Mouse (Mus musculus): ENCODE data around the gene Ntrk3. TPM values are rescaled to one million over a fixed set of nuclear protein-coding genes. Genes with fewer than 3 reads are reported as not detected.

The Ntrk3 gene
- polyA plus RNA-seq, 1 experiment from 2014 or later = 21.1 TPM

GRCm38 (mm10) chr7:78569255-78569618, 168.6 kb downstream of the Ntrk3 start:
- Histone ChIP-seq H3K27me3 (no peaks in the 10 kb centered on the region), H3K36me3 (no peaks in the 10 kb centered on the region), H3K4me2 (peak overlapping the region; percentile 47), H3K27ac (no peak overlapping the region; the same call in 1 of the 2 replicates), H3K9me3 (no peaks in the 10 kb centered on the region), H3K4me3 (peak overlapping the region; percentile 16), H3K4me1 (replicated peaks) (peaks cover 44% of the 10 kb centered on the region), H3K9ac (peak overlapping the region; percentile 61; the same call in 1 of the 2 replicates)
- ATAC-seq (ENCODE audit: low FRiP score) = peak; percentile 52; the same call in 1 of the 2 replicates
- WGBS = 4% methylated on average over 5 of the region's 5 CpGs

- ATAC-seq (ENCODE audit: low FRiP score) = peak; percentile 69
- Histone ChIP-seq H3K4me3 (peak overlapping the region; percentile 16), H3K9me3 (no peaks in the 10 kb centered on the region), H3K27ac (no peak overlapping the region), H3K36me3 (no peaks in the 10 kb centered on the region), H3K4me2 (peak overlapping the region; percentile 47), H3K27me3 (no peaks in the 10 kb centered on the region), H3K4me1 (replicated peaks) (peaks cover 38% of the 10 kb centered on the region), H3K9ac (peak overlapping the region; percentile 61; the same call in 1 of the 2 replicates)
- WGBS = 18% methylated on average over 16 of the region's 16 CpGs
Observed at GRCm38 (mm10) chr7:78568411-78569254, 169.2 kb downstream of the Ntrk3 start.

GRCm38 (mm10) chr7:78566617-78567016, 171.2 kb downstream of the Ntrk3 start:
- no peak overlapping the region for H3K4me2 ChIP-seq
- WGBS = 43% methylated on average over 3 of the region's 3 CpGs
- H3K36me3 ChIP-seq = no peaks in the 10 kb centered on the region; the same call in 1 of the 2 replicates
- ATAC-seq (ENCODE audit: low FRiP score) = no peak
- H3K27ac ChIP-seq = no peak overlapping the region
- peaks cover 26% of the 10 kb centered on the region for H3K4me1 ChIP-seq (replicated peaks)
- H3K9ac ChIP-seq = no peak overlapping the region
- H3K27me3 ChIP-seq = no peaks in the 10 kb centered on the region
- H3K4me3 ChIP-seq = no peak overlapping the region
- H3K9me3 ChIP-seq = no peaks in the 10 kb centered on the region

- Histone ChIP-seq H3K4me1 (replicated peaks) (peaks cover 20% of the 10 kb centered on the region), H3K9me3 (no peaks in the 10 kb centered on the region), H3K4me3 (no peak overlapping the region), H3K9ac (no peak overlapping the region), H3K4me2 (no peak overlapping the region), H3K36me3 (no peaks in the 10 kb centered on the region; the same call in 1 of the 2 replicates), H3K27me3 (no peaks in the 10 kb centered on the region), H3K27ac (no peak overlapping the region)
- ATAC-seq (ENCODE audit: low FRiP score) = no peak
- WGBS = 95% methylated on average over 3 of the region's 3 CpGs
Observed at GRCm38 (mm10) chr7:78565386-78565785, 172.4 kb downstream of the Ntrk3 start.

GRCm38 (mm10) chr7:78558503-78558902, 179.3 kb downstream of the Ntrk3 start:
- H3K36me3 ChIP-seq = peaks cover 4% of the 10 kb centered on the region; the same call in 1 of the 2 replicates
- H3K27me3 ChIP-seq = no peaks in the 10 kb centered on the region
- ATAC-seq (ENCODE audit: low FRiP score) = no peak
- no peaks in the 10 kb centered on the region for H3K9me3 ChIP-seq
- H3K9ac ChIP-seq = no peak overlapping the region
- 93% methylated on average over 5 of the region's 5 CpGs for WGBS
- no peak overlapping the region for H3K27ac ChIP-seq
- no peak overlapping the region for H3K4me3 ChIP-seq
- H3K4me2 ChIP-seq = no peak overlapping the region
- peaks cover 9% of the 10 kb centered on the region; the same call in 1 of the 2 replicates for H3K4me1 ChIP-seq (replicated peaks)

- Histone ChIP-seq H3K27me3 (no peaks in the 10 kb centered on the region), H3K9ac (no peak overlapping the region), H3K4me3 (no peak overlapping the region), H3K36me3 (0 out of 2 replicates have a peak, but pooled peaks cover 4% of the 10 kb centered on the region), H3K4me1 (replicated peaks) (peaks cover 9% of the 10 kb centered on the region; the same call in 1 of the 2 replicates), H3K9me3 (no peaks in the 10 kb centered on the region), H3K27ac (no peak overlapping the region), H3K4me2 (no peak overlapping the region)
- ATAC-seq (ENCODE audit: low FRiP score) = no peak
- WGBS = 69% methylated on average over 5 of the region's 5 CpGs
Observed at GRCm38 (mm10) chr7:78555532-78555931, 182.3 kb downstream of the Ntrk3 start.

GRCm38 (mm10) chr7:78549461-78549860, 188.4 kb downstream of the Ntrk3 start:
- Histone ChIP-seq H3K9ac (no peak overlapping the region), H3K9me3 (0 out of 2 replicates have a peak, but pooled peaks cover 2% of the 10 kb centered on the region), H3K27ac (no peak overlapping the region), H3K4me3 (no peak overlapping the region), H3K4me1 (replicated peaks) (peaks cover 22% of the 10 kb centered on the region), H3K4me2 (no peak overlapping the region), H3K27me3 (no peaks in the 10 kb centered on the region), H3K36me3 (no peaks in the 10 kb centered on the region)
- ATAC-seq (ENCODE audit: low FRiP score) = no peak
- WGBS = 97% methylated on average over 8 of the region's 8 CpGs

- Histone ChIP-seq H3K9ac (no peak overlapping the region), H3K4me1 (replicated peaks) (peaks cover 22% of the 10 kb centered on the region), H3K4me3 (no peak overlapping the region), H3K9me3 (0 out of 2 replicates have a peak, but pooled peaks cover 2% of the 10 kb centered on the region), H3K27ac (no peak overlapping the region), H3K27me3 (no peaks in the 10 kb centered on the region), H3K36me3 (no peaks in the 10 kb centered on the region), H3K4me2 (no peak overlapping the region)
- WGBS = 93% methylated on average over 5 of the region's 5 CpGs
- no peak for ATAC-seq (ENCODE audit: low FRiP score)
Observed at GRCm38 (mm10) chr7:78548721-78549120, 189.1 kb downstream of the Ntrk3 start.

- no peaks in the 10 kb centered on the region for H3K36me3 ChIP-seq
- H3K4me1 ChIP-seq (replicated peaks) = peaks cover 38% of the 10 kb centered on the region
- ATAC-seq (ENCODE audit: low FRiP score) = peak; percentile 76
- H3K27me3 ChIP-seq = no peaks in the 10 kb centered on the region
- no peak overlapping the region for H3K9ac ChIP-seq
- H3K4me3 ChIP-seq = no peak overlapping the region
- H3K4me2 ChIP-seq = no peak overlapping the region
- 40% methylated on average over 10 of the region's 10 CpGs for WGBS
- H3K27ac ChIP-seq = 0 out of 2 replicates have a peak overlapping the region, but pooled peaks have one; percentile 30
- 0 out of 2 replicates have a peak, but pooled peaks cover 2% of the 10 kb centered on the region for H3K9me3 ChIP-seq
Observed at GRCm38 (mm10) chr7:78546551-78546950, 191.3 kb downstream of the Ntrk3 start.

- WGBS = 71% methylated on average over 4 of the region's 4 CpGs
- H3K4me3 ChIP-seq = no peak overlapping the region
- no peak overlapping the region for H3K4me2 ChIP-seq
- H3K27ac ChIP-seq = no peak overlapping the region; the same call in 1 of the 2 replicates
- H3K9ac ChIP-seq = no peak overlapping the region
- H3K9me3 ChIP-seq = 0 out of 2 replicates have a peak, but pooled peaks cover 2% of the 10 kb centered on the region
- no peaks in the 10 kb centered on the region for H3K36me3 ChIP-seq
- H3K27me3 ChIP-seq = no peaks in the 10 kb centered on the region
- H3K4me1 ChIP-seq (replicated peaks) = peaks cover 38% of the 10 kb centered on the region
- no peak for ATAC-seq (ENCODE audit: low FRiP score)
Observed at GRCm38 (mm10) chr7:78542468-78542867, 195.3 kb downstream of the Ntrk3 start.

GRCm38 (mm10) chr7:78530286-78530685, 207.5 kb downstream of the Ntrk3 start:
- peak overlapping the region; percentile 2; the same call in 1 of the 2 replicates for H3K27ac ChIP-seq
- no peak overlapping the region for H3K4me3 ChIP-seq
- H3K4me1 ChIP-seq (replicated peaks) = peaks cover 29% of the 10 kb centered on the region
- H3K4me2 ChIP-seq = no peak overlapping the region
- no peaks in the 10 kb centered on the region for H3K27me3 ChIP-seq
- no peaks in the 10 kb centered on the region for H3K9me3 ChIP-seq
- 30% methylated on average over 6 of the region's 6 CpGs for WGBS
- no peak for ATAC-seq (ENCODE audit: low FRiP score)
- H3K9ac ChIP-seq = 0 out of 2 replicates have a peak overlapping the region, but pooled peaks have one; percentile 6
- H3K36me3 ChIP-seq = no peaks in the 10 kb centered on the region

GRCm38 (mm10) chr7:78528008-78528407, 209.8 kb downstream of the Ntrk3 start:
- Histone ChIP-seq H3K4me1 (replicated peaks) (peaks cover 40% of the 10 kb centered on the region), H3K4me3 (no peak overlapping the region), H3K4me2 (no peak overlapping the region), H3K9me3 (no peaks in the 10 kb centered on the region), H3K27ac (no peak overlapping the region), H3K36me3 (no peaks in the 10 kb centered on the region), H3K27me3 (no peaks in the 10 kb centered on the region), H3K9ac (no peak overlapping the region)
- no peak for ATAC-seq (ENCODE audit: low FRiP score)
- 69% methylated on average over 3 of the region's 3 CpGs for WGBS
